Mouse (Mus musculus) testis, adult 2 months (tissue): ENCODE results near the gene Sh2d4b. TPM values are rescaled to one million over a fixed set of nuclear protein-coding genes. Genes with fewer than 3 reads are reported as not detected.

Experiments used
- H3K27ac ChIP-seq: fragments of 200-500 bp; 2 replicates; pipeline ENCODE4 v1.5.1; 2012; ENCODE audit warnings: low read depth, low read length; ENCODE audit not compliant: control insufficient read depth, insufficient read depth
- H3K27me3 ChIP-seq: fragments of 200-500 bp; 2 replicates; pipeline ENCODE4 v1.6.1; 2012; ENCODE audit warnings: mild to moderate bottlenecking, low read length, moderate library complexity; ENCODE audit not compliant: control insufficient read depth, insufficient read depth
- H3K36me3 ChIP-seq: fragments of 200-500 bp; 2 replicates; pipeline ENCODE4 v1.6.1; 2012; ENCODE audit warnings: mild to moderate bottlenecking, low read length; ENCODE audit not compliant: control insufficient read depth, insufficient read depth
- H3K4me1 ChIP-seq: fragments of 200-500 bp; 2 replicates; pipeline ENCODE4 v1.6.1; 2012; ENCODE audit warnings: low read length; ENCODE audit not compliant: control insufficient read depth, insufficient read depth
- H3K4me3 ChIP-seq: fragments of 200-500 bp; 2 replicates; pipeline ENCODE4 v1.5.1; 2012; ENCODE audit warnings: low read depth, mild to moderate bottlenecking, low read length, moderate library complexity, mixed read lengths; ENCODE audit not compliant: control insufficient read depth
- CTCF ChIP-seq: fragments of 200-500 bp; IDR thresholded peaks from 2 replicates; pipeline ENCODE4 v1.5.1; 2012; ENCODE audit warnings: low read depth, mild to moderate bottlenecking, inconsistent platforms, low read length, moderate library complexity; ENCODE audit not compliant: control insufficient read depth, insufficient read depth, insufficient replicate concordance
- POLR2A ChIP-seq: fragments of 200-500 bp; IDR thresholded peaks from 2 replicates; pipeline ENCODE4 v1.6.1; 2012; ENCODE audit warnings: low read depth, mild to moderate bottlenecking, inconsistent platforms, low read length, moderate library complexity; ENCODE audit not compliant: control insufficient read depth
- polyA plus RNA-seq: library from polyadenylated mRNA; depleted of rRNA; stranded (reverse); fragments of >200 nt; gene quantifications from 2 replicates; pipeline ENCODE4 v1.2.3, GENCODE M21; 2012

Gene Sh2d4b
- polyA plus RNA-seq, 1 experiment = 1.1 TPM

- Histone ChIP-seq H3K4me3 (no peak overlapping the region), H3K27ac (no peak overlapping the region), H3K27me3 (no peaks in the 10 kb centered on the region), H3K36me3 (no peaks in the 10 kb centered on the region), H3K4me1 (no peaks in the 10 kb centered on the region)
- TF ChIP-seq CTCF = no peak
- TF ChIP-seq POLR2A = no peak
Observed at GRCm38 (mm10) chr14:40885752-40886151, 7.3 kb downstream of the Sh2d4b start.

GRCm38 (mm10) chr14:40885225-40885624, 7.8 kb downstream of the Sh2d4b start:
- Histone ChIP-seq H3K27ac (no peak overlapping the region), H3K4me3 (no peak overlapping the region), H3K27me3 (no peaks in the 10 kb centered on the region), H3K36me3 (no peaks in the 10 kb centered on the region), H3K4me1 (no peaks in the 10 kb centered on the region)
- TF ChIP-seq CTCF (no peak), POLR2A (no peak)

DNA sequence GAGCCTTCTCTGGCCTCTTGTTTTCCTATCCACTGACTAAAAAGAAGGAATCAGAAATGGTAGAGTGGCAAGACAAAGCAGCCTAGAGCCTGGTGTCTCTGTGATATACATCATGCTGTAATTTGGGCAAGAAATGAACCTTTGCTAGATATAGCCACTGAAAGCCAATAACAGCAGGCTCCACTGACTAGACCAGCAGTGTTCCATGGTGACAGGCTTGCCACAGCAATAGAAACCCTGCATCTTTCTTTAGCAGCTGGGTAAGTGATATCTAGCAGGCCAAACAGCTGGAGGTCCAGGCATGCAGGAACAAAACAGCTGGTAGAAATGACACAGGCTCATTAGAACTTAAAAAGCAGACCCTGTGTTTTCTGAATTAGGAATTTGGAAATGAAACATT, 18.5 kb downstream of the Sh2d4b start:
- H3K4me3 ChIP-seq = no peak overlapping the region
- no peaks in the 10 kb centered on the region for H3K36me3 ChIP-seq
- no peaks in the 10 kb centered on the region for H3K4me1 ChIP-seq
- H3K27ac ChIP-seq = no peak overlapping the region
- H3K27me3 ChIP-seq = no peaks in the 10 kb centered on the region
- no peak for TF ChIP-seq POLR2A
- TF ChIP-seq CTCF = no peak

- Histone ChIP-seq H3K4me1 (no peaks in the 10 kb centered on the region), H3K27ac (no peak overlapping the region), H3K27me3 (no peaks in the 10 kb centered on the region), H3K4me3 (no peak overlapping the region), H3K36me3 (no peaks in the 10 kb centered on the region)
- TF ChIP-seq CTCF = no peak
Observed at GRCm38 (mm10) chr14:40873961-40874360, 19.1 kb downstream of the Sh2d4b start.

- H3K27ac ChIP-seq = 0 out of 2 replicates have a peak overlapping the region, but pooled peaks have one; percentile 21
- no peak overlapping the region for H3K4me3 ChIP-seq
- TF ChIP-seq CTCF (no peak), POLR2A (no peak)
- H3K4me1 ChIP-seq = no peaks in the 10 kb centered on the region
- H3K36me3 ChIP-seq = no peaks in the 10 kb centered on the region
- no peaks in the 10 kb centered on the region for H3K27me3 ChIP-seq
Observed at GRCm38 (mm10) chr14:40870598-40870997, 22.5 kb downstream of the Sh2d4b start.

- Histone ChIP-seq H3K27me3 (no peaks in the 10 kb centered on the region), H3K27ac (no peak overlapping the region), H3K36me3 (no peaks in the 10 kb centered on the region), H3K4me3 (no peak overlapping the region), H3K4me1 (no peaks in the 10 kb centered on the region)
- TF ChIP-seq CTCF (no peak), POLR2A (no peak)
Observed at GRCm38 (mm10) chr14:40864811-40865514, 28.1 kb downstream of the Sh2d4b start.

DNA sequence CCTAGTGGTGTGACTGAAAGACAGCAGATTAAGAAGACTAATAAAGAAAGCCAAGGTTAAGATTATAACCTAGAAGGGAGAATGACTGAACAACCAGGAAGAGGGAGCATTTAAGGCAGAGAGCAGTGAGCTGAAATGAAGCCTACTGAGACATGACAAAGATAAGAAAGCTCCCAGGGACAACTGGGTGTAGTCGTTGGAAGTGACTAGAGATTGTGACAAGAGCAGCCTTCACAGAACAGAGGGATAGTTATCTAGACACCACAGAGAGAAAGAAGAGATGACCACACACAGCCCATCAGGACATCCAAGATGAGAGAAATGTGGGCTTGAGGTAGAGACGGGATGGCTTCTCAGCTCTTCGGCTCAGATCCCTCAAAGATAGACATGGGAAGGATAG, 29.4 kb downstream of the Sh2d4b start:
- no peak for TF ChIP-seq CTCF
- TF ChIP-seq POLR2A = no peak
- Histone ChIP-seq H3K4me3 (no peak overlapping the region), H3K4me1 (no peaks in the 10 kb centered on the region), H3K27ac (no peak overlapping the region), H3K36me3 (no peaks in the 10 kb centered on the region), H3K27me3 (no peaks in the 10 kb centered on the region)
